12 mouse cellular contexts compared by ENCODE assay signal in the genomic region with DNA sequence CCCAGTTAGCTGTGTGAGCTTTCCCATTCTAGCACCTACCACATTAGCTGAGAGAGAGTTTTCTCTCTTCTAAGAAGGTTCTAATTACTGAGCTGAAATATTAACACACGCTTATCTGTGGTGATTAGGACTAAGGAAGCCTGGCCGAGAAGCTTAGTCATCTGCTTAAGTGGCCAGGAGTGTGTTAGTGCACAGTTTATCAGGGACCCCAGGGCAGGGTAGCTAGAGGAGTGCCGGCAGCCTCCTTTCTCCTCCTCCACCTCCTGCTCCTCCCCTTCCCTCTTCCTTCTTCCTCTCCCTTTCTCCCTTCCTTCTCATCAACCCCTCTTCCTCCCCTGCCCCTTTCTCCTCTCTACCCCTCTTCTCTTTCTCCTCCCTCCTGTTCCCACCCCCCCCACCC. TPM values are rescaled to one million over a fixed set of nuclear protein-coding genes. Genes with fewer than 3 reads are reported as not detected.
A peak's percentile ranks its signal among the peaks of the same experiment; 100 is the strongest.
DNase-seq lines count a peak whose midpoint lies in the region; ATAC-seq lines count a peak whose summit lies in the region.
"Had no signal": no experiment of that assay in that cellular context is flagged by ENCODE, and none has a peak within 500 bp of the region (broad histone marks: within the 10 kb centered on the region; RNA-seq: fewer than 3 reads in every experiment).

No protein-coding gene starts in this region.

- H3K9ac ChIP-seq in heart, embryonic 14.5 days (ENCODE audit: low read length), result peak overlapping the region; percentile 41; the same call in 1 of the 2 replicates
- no peak overlapping the region for H3K9ac ChIP-seq in midbrain, embryonic 16.5 days (ENCODE audit: low read depth, low read length)
- no peak overlapping the region for H3K9ac ChIP-seq in midbrain, embryonic 15.5 days
- H3K9ac ChIP-seq in limb, embryonic 13.5 days, result peak overlapping the region; percentile 39; the same call in 1 of the 2 replicates
- peak overlapping the region; percentile 34; the same call in 1 of the 2 replicates for H3K9ac ChIP-seq in stomach, embryonic 16.5 days (ENCODE audit: low read length)
- H3K9ac ChIP-seq: embryonic facial prominence, embryonic 13.5 days had no signal

- no peaks in the 10 kb centered on the region for H3K36me3 ChIP-seq in heart, embryonic 14.5 days (ENCODE audit: control insufficient read depth, insufficient read depth, low read length)
- H3K36me3 ChIP-seq in midbrain, embryonic 16.5 days (ENCODE audit: control insufficient read depth, insufficient read depth, low read length), result no peaks in the 10 kb centered on the region; the same call in 1 of the 2 replicates
- no peaks in the 10 kb centered on the region for H3K36me3 ChIP-seq in midbrain, embryonic 15.5 days (replicated peaks)
- H3K36me3 ChIP-seq in limb, embryonic 13.5 days, result peaks cover 19% of the 10 kb centered on the region
- no peaks in the 10 kb centered on the region for H3K36me3 ChIP-seq in stomach, embryonic 16.5 days (ENCODE audit: control insufficient read depth, insufficient read depth, low read length)
- H3K36me3 ChIP-seq: embryonic facial prominence, embryonic 13.5 days had no signal

- peaks cover 10 to 31% of the 10 kb centered on the region in 2 experiments; a peak in 3 of 4 replicates for H3K4me1 ChIP-seq in heart, embryonic 14.5 days (ENCODE audit: control insufficient read depth in 2 of 2, insufficient read depth in 2 of 2, low read length in 2 of 2)
- peaks cover 14% of the 10 kb centered on the region for H3K4me1 ChIP-seq in midbrain, embryonic 16.5 days (ENCODE audit: control insufficient read depth, insufficient read depth, low read length)
- peaks cover 15% of the 10 kb centered on the region for H3K4me1 ChIP-seq in midbrain, embryonic 15.5 days
- H3K4me1 ChIP-seq in limb, embryonic 13.5 days, result peaks cover 34% of the 10 kb centered on the region
- H3K4me1 ChIP-seq in stomach, embryonic 16.5 days (ENCODE audit: control insufficient read depth, insufficient read depth, low read length), result peaks cover 38% of the 10 kb centered on the region

- ATAC-seq in heart, embryonic 14.5 days (ENCODE audit: insufficient number of reproducible peaks, insufficient read depth, low FRiP score, low read depth), result no peak
- 0 out of 2 replicates have a peak, but pooled peaks have one; percentile 17 for ATAC-seq in midbrain, embryonic 16.5 days
- no peak for ATAC-seq in midbrain, embryonic 15.5 days (replicated peaks)
- ATAC-seq in limb, embryonic 13.5 days (ENCODE audit: low FRiP score, low read depth), result no peak
- ATAC-seq in stomach, embryonic 16.5 days (ENCODE audit: insufficient read depth, low FRiP score), result peak; percentile 52; the same call in 1 of the 2 replicates

- no peak overlapping the region for H3K4me2 ChIP-seq in heart, embryonic 14.5 days (ENCODE audit: low read length)
- H3K4me2 ChIP-seq in midbrain, embryonic 16.5 days (ENCODE audit: low read length), result no peak overlapping the region
- H3K4me2 ChIP-seq in midbrain, embryonic 15.5 days, result no peak overlapping the region
- no peak overlapping the region for H3K4me2 ChIP-seq in limb, embryonic 13.5 days (replicated peaks)
- no peak overlapping the region for H3K4me2 ChIP-seq in stomach, embryonic 16.5 days (ENCODE audit: low read depth, low read length)
- H3K4me2 ChIP-seq: embryonic facial prominence, embryonic 13.5 days had no signal

- no peak overlapping the region for H3K4me3 ChIP-seq in heart, embryonic 14.5 days (ENCODE audit: control insufficient read depth in 1 of 2, insufficient read depth in 1 of 2, low read depth in 1 of 2, low read length in 2 of 2)
- no peak overlapping the region for H3K4me3 ChIP-seq in midbrain, embryonic 16.5 days (ENCODE audit: low read depth, low read length)
- no peak overlapping the region for H3K4me3 ChIP-seq in midbrain, embryonic 15.5 days
- H3K4me3 ChIP-seq in limb, embryonic 13.5 days, result no peak overlapping the region
- no peak overlapping the region for H3K4me3 ChIP-seq in stomach, embryonic 16.5 days (replicated peaks; ENCODE audit: low read length)
- H3K4me3 ChIP-seq: embryonic facial prominence, embryonic 13.5 days; left cerebral cortex, adult 2 months had no signal

- WGBS in heart, embryonic 14.5 days, result 5% methylated on average over 3 of the region's 3 CpGs
- WGBS in midbrain, embryonic 16.5 days, result 42% methylated on average over 3 of the region's 3 CpGs
- 34% methylated on average over 3 of the region's 3 CpGs for WGBS in midbrain, embryonic 15.5 days
- WGBS in limb, embryonic 13.5 days, result 25% methylated on average over 3 of the region's 3 CpGs
- 23% methylated on average over 3 of the region's 3 CpGs for WGBS in stomach, embryonic 16.5 days

- H3K27ac ChIP-seq in heart, embryonic 14.5 days (replicated peaks in 1 of 2; ENCODE audit: control insufficient read depth in 1 of 2, insufficient read depth in 1 of 2, low read depth in 2 of 2, low read length in 2 of 2), result no peak overlapping the region
- no peak overlapping the region for H3K27ac ChIP-seq in midbrain, embryonic 16.5 days (ENCODE audit: low read length)
- H3K27ac ChIP-seq in midbrain, embryonic 15.5 days, result no peak overlapping the region
- no peak overlapping the region for H3K27ac ChIP-seq in limb, embryonic 13.5 days
- H3K27ac ChIP-seq in stomach, embryonic 16.5 days (ENCODE audit: low read length), result peak overlapping the region; percentile 34; the same call in 1 of the 2 replicates
- H3K27ac ChIP-seq: embryonic facial prominence, embryonic 13.5 days; left cerebral cortex, adult 2 months had no signal

- no peaks in the 10 kb centered on the region for H3K9me3 ChIP-seq in heart, embryonic 14.5 days (ENCODE audit: control insufficient read depth, low read length)
- no peaks in the 10 kb centered on the region for H3K9me3 ChIP-seq in midbrain, embryonic 16.5 days (replicated peaks; ENCODE audit: control insufficient read depth, low read length, poor library complexity, severe bottlenecking)
- no peaks in the 10 kb centered on the region for H3K9me3 ChIP-seq in midbrain, embryonic 15.5 days
- no peaks in the 10 kb centered on the region for H3K9me3 ChIP-seq in limb, embryonic 13.5 days
- no peaks in the 10 kb centered on the region for H3K9me3 ChIP-seq in stomach, embryonic 16.5 days (replicated peaks; ENCODE audit: control insufficient read depth, low read length)
- H3K9me3 ChIP-seq: embryonic facial prominence, embryonic 13.5 days had no signal

- no peak for DNase-seq in heart, adult 18-20 months
- DNase-seq in gastrocnemius, postnatal 10 days, result no peak
- no peak for DNase-seq in right cerebral cortex, postnatal 4 days
- DNase-seq: gastrocnemius, postnatal 36 days; right cerebral cortex, postnatal 25 days had no signal

- no peaks in the 10 kb centered on the region for H3K27me3 ChIP-seq in heart, embryonic 14.5 days (ENCODE audit: control insufficient read depth, insufficient read depth, low read length)
- no peaks in the 10 kb centered on the region for H3K27me3 ChIP-seq in midbrain, embryonic 16.5 days (ENCODE audit: control insufficient read depth, insufficient read depth, low read depth, low read length)
- H3K27me3 ChIP-seq in midbrain, embryonic 15.5 days (replicated peaks), result no peaks in the 10 kb centered on the region
- no peaks in the 10 kb centered on the region for H3K27me3 ChIP-seq in limb, embryonic 13.5 days
- H3K27me3 ChIP-seq in stomach, embryonic 16.5 days (ENCODE audit: control insufficient read depth, insufficient read depth, low read length), result no peaks in the 10 kb centered on the region
- H3K27me3 ChIP-seq: embryonic facial prominence, embryonic 13.5 days had no signal

RNA-seq across cellular contexts. Expression of a gene that starts 19.1 kb away (rescaled TPM):
- 58.5 and 60.5 TPM in 2 replicates for polyA plus RNA-seq in heart, embryonic 14.5 days (2014; fragmentation: Nextera tagmentation; extraction: Ambion mirVana)
- total RNA-seq in heart, adult 18-20 months (2021), result 10 to 100 TPM; 38.2 to 38.7 TPM
- 45.7 and 49.0 TPM in 2 replicates for polyA plus RNA-seq in midbrain, embryonic 16.5 days (2015; fragmentation: Nextera tagmentation; extraction: Ambion mirVana)
- polyA plus RNA-seq in midbrain, embryonic 15.5 days (2015; fragmentation: Nextera tagmentation; extraction: Ambion mirVana), result 67.4 and 78.1 TPM in 2 replicates
- 48.0 and 51.4 TPM in 2 replicates for polyA plus RNA-seq in limb, embryonic 13.5 days (2015; fragmentation: Nextera tagmentation; extraction: Ambion mirVana)
- 47.4 and 49.3 TPM in 2 replicates for polyA plus RNA-seq in stomach, embryonic 16.5 days (2015; fragmentation: Nextera tagmentation; extraction: Ambion mirVana)
- 10 to 100 TPM; 40.8 to 46.3 TPM for total RNA-seq in gastrocnemius, postnatal 10 days (2021)

Comparison
In these comparisons a context has a peak if more than half of its experiments do, and no peak if none do; other contexts are left out.
1. ATAC-seq: peak in midbrain, embryonic 16.5 days (single experiment) and stomach, embryonic 16.5 days (single experiment); none in heart, embryonic 14.5 days (single experiment), midbrain, embryonic 15.5 days (single experiment) and limb, embryonic 13.5 days (single experiment).
2. H3K9ac ChIP-seq: peak in heart, embryonic 14.5 days (single experiment), limb, embryonic 13.5 days (single experiment) and stomach, embryonic 16.5 days (single experiment); none in midbrain, embryonic 16.5 days (single experiment) and midbrain, embryonic 15.5 days (single experiment).